Mouse (Mus musculus): Measurements from ENCODE around the gene Olfr222. TPM values are rescaled to one million over a fixed set of nuclear protein-coding genes. Genes with fewer than 3 reads are reported as not detected.
A peak's percentile ranks its signal among the peaks of the same experiment; 100 is the strongest.

Gene Olfr222
- polyA plus RNA-seq, 1 experiment from 2014 or later, result not detected

GRCm38 (mm10) chr11:59530870-59531535, 45.0 kb downstream of the Olfr222 start:
- H3K36me3 ChIP-seq (ENCODE audit: insufficient read depth, low read length), result no peaks in the 10 kb centered on the region
- no peak overlapping the region for H3K27ac ChIP-seq (ENCODE audit: low read length)
- no peak overlapping the region; the same call in 1 of the 2 replicates for H3K9ac ChIP-seq (replicated peaks; ENCODE audit: low read length)
- peaks cover 12% of the 10 kb centered on the region for H3K4me1 ChIP-seq (ENCODE audit: insufficient read depth, low read length)
- H3K4me2 ChIP-seq (replicated peaks; ENCODE audit: low read depth, low read length), result no peak overlapping the region
- H3K4me3 ChIP-seq (ENCODE audit: low read length), result no peak overlapping the region
- no peaks in the 10 kb centered on the region for H3K9me3 ChIP-seq (ENCODE audit: low read length)
- H3K27me3 ChIP-seq (ENCODE audit: insufficient read depth, low read length), result no peaks in the 10 kb centered on the region
- ATAC-seq (ENCODE audit: low FRiP score, low TSS enrichment), result peak; percentile 91
- 47% methylated on average over 6 of the region's 6 CpGs for WGBS

GRCm38 (mm10) chr11:59530221-59530620, 45.8 kb downstream of the Olfr222 start:
- no peak overlapping the region for H3K27ac ChIP-seq (ENCODE audit: low read length)
- no peaks in the 10 kb centered on the region for H3K27me3 ChIP-seq (ENCODE audit: insufficient read depth, low read length)

GRCm38 (mm10) chr11:59526472-59527080, 49.5 kb downstream of the Olfr222 start, which contains the start of gene Zkscan17:
Zkscan17 (minus strand) TSS chr11:59526751.
- H3K4me2 ChIP-seq (replicated peaks; ENCODE audit: low read depth, low read length), result no peak within 1 kb of the TSS
- H3K9ac ChIP-seq (replicated peaks; ENCODE audit: low read length), result no peak within 1 kb of the TSS
- no peaks in the 10 kb centered on the region for H3K36me3 ChIP-seq (ENCODE audit: insufficient read depth, low read length)
- 44% methylated on average over 8 of the region's 8 CpGs for WGBS
- peaks cover 9% of the 10 kb centered on the region for H3K4me1 ChIP-seq (ENCODE audit: insufficient read depth, low read length)
- no peaks in the 10 kb centered on the region for H3K9me3 ChIP-seq (ENCODE audit: low read length)
- no peak for ATAC-seq (ENCODE audit: low FRiP score, low TSS enrichment)
- no peak within 1 kb of the TSS for H3K27ac ChIP-seq (ENCODE audit: low read length)
- no peaks in the 10 kb centered on the region for H3K27me3 ChIP-seq (ENCODE audit: insufficient read depth, low read length)
- no peak within 1 kb of the TSS for H3K4me3 ChIP-seq (ENCODE audit: low read length)

More at GRCm38 (mm10) chr11:59530221-59530620, 45.8 kb downstream of the Olfr222 start:
- Histone ChIP-seq H3K9me3 (ENCODE audit: low read length) (no peaks in the 10 kb centered on the region), H3K4me2 (replicated peaks; ENCODE audit: low read depth, low read length) (no peak overlapping the region), H3K4me1 (ENCODE audit: insufficient read depth, low read length) (peaks cover 12% of the 10 kb centered on the region), H3K36me3 (ENCODE audit: insufficient read depth, low read length) (no peaks in the 10 kb centered on the region), H3K9ac (replicated peaks; ENCODE audit: low read length) (no peak overlapping the region), H3K4me3 (ENCODE audit: low read length) (no peak overlapping the region)
- ATAC-seq (ENCODE audit: low FRiP score, low TSS enrichment), result no peak
- 67% methylated on average over 5 of the region's 5 CpGs for WGBS

GRCm38 (mm10) chr11:59525237-59525636, 50.8 kb downstream of the Olfr222 start:
- no peak overlapping the region for H3K27ac ChIP-seq (ENCODE audit: low read length)
- no peaks in the 10 kb centered on the region for H3K9me3 ChIP-seq (ENCODE audit: low read length)
- no peaks in the 10 kb centered on the region for H3K36me3 ChIP-seq (ENCODE audit: insufficient read depth, low read length)
- no peaks in the 10 kb centered on the region for H3K27me3 ChIP-seq (ENCODE audit: insufficient read depth, low read length)
- ATAC-seq (ENCODE audit: low FRiP score, low TSS enrichment), result no peak
- no peaks in the 10 kb centered on the region for H3K4me1 ChIP-seq (ENCODE audit: insufficient read depth, low read length)
- H3K4me2 ChIP-seq (replicated peaks; ENCODE audit: low read depth, low read length), result no peak overlapping the region
- H3K4me3 ChIP-seq (ENCODE audit: low read length), result no peak overlapping the region
- no peak overlapping the region for H3K9ac ChIP-seq (replicated peaks; ENCODE audit: low read length)
- WGBS, result 5% methylated on average over 10 of the region's 10 CpGs

- peaks cover 8% of the 10 kb centered on the region for H3K4me1 ChIP-seq (ENCODE audit: insufficient read depth, low read length)
- H3K9me3 ChIP-seq (ENCODE audit: low read length), result no peaks in the 10 kb centered on the region
- no peaks in the 10 kb centered on the region for H3K36me3 ChIP-seq (ENCODE audit: insufficient read depth, low read length)
- H3K27ac ChIP-seq (ENCODE audit: low read length), result no peak overlapping the region
- no peak overlapping the region for H3K9ac ChIP-seq (replicated peaks; ENCODE audit: low read length)
- no peak for ATAC-seq (ENCODE audit: low FRiP score, low TSS enrichment)
- no peaks in the 10 kb centered on the region for H3K27me3 ChIP-seq (ENCODE audit: insufficient read depth, low read length)
- 100% methylated on average over 2 of the region's 2 CpGs for WGBS
- H3K4me2 ChIP-seq (replicated peaks; ENCODE audit: low read depth, low read length), result no peak overlapping the region
- no peak overlapping the region for H3K4me3 ChIP-seq (ENCODE audit: low read length)
These were observed 51.9 kb downstream of the Olfr222 start for GRCm38 (mm10) chr11:59524150-59524549.

Other genes with a start within 250 kb of the Olfr222 start
- not detected in 2 replicates for gene Prss38, start 200.6 kb downstream of the Olfr222 start, polyA plus RNA-seq (2015; fragmentation: Nextera tagmentation; extraction: Ambion mirVana)
- gene Jmjd4, start 126.2 kb downstream of the Olfr222 start, polyA plus RNA-seq (2015; fragmentation: Nextera tagmentation; extraction: Ambion mirVana), result 13.0 and 13.6 TPM in 2 replicates
- 119 and 124 TPM in 2 replicates for gene Snap47, start 125.0 kb downstream of the Olfr222 start, polyA plus RNA-seq (2015; fragmentation: Nextera tagmentation; extraction: Ambion mirVana)
- gene Zfp867, start 103.8 kb downstream of the Olfr222 start, polyA plus RNA-seq (2015; fragmentation: Nextera tagmentation; extraction: Ambion mirVana), result 9.3 and 9.6 TPM in 2 replicates
- gene Zkscan17, start 49.5 kb downstream of the Olfr222 start, polyA plus RNA-seq (2015; fragmentation: Nextera tagmentation; extraction: Ambion mirVana), result 29.1 and 31.4 TPM in 2 replicates
- gene Nlrp3, start 34.7 kb downstream of the Olfr222 start, polyA plus RNA-seq (2015; fragmentation: Nextera tagmentation; extraction: Ambion mirVana), result 0.04 and 0.07 TPM in 2 replicates
- not detected in 2 replicates for gene Olfr223, start 17.1 kb upstream of the Olfr222 start, polyA plus RNA-seq (2015; fragmentation: Nextera tagmentation; extraction: Ambion mirVana)
- gene Mprip, start 85.1 kb upstream of the Olfr222 start, polyA plus RNA-seq (2015; fragmentation: Nextera tagmentation; extraction: Ambion mirVana), result 42.7 and 43.8 TPM in 2 replicates
- gene Pld6, start 211.4 kb upstream of the Olfr222 start, polyA plus RNA-seq (2015; fragmentation: Nextera tagmentation; extraction: Ambion mirVana), result 5.8 and 6.6 TPM in 2 replicates
- 37.7 and 41.5 TPM in 2 replicates for gene Flcn, start 233.8 kb upstream of the Olfr222 start, polyA plus RNA-seq (2015; fragmentation: Nextera tagmentation; extraction: Ambion mirVana)

All from kidney, embryonic 16.5 days (tissue).